Mouse (Mus musculus): Measurements from ENCODE around the gene Olfr446.

The Olfr446 gene

DNA sequence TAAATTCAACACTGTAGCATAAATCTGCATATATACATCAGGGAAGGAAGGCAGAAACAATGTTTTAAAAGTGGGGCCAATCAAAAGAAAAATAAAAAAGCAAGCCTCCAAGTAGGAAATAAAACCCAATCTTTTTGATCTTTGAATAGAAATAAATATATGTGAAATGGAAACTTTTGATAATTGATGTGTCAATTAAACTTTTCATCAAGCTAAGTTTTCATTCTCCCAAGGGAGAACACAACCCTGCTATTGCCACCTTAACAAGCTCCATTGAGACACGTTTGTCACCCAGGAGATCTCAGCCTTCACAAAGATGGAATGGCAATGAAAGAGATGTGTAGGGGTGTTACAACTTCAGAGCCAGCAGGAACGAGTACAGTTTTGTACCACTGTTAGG, at the start of gene Olfr446:
Gene Olfr446 (plus strand): TSS at position 301 of the 400 bp plus-strand sequence.
- no peak for DNase-seq (ENCODE audit: low spot score)

GRCm38 (mm10) chr6:42876323-42876722, 44.9 kb upstream of the Olfr446 start:
- no peak for DNase-seq (ENCODE audit: low spot score)

DNA sequence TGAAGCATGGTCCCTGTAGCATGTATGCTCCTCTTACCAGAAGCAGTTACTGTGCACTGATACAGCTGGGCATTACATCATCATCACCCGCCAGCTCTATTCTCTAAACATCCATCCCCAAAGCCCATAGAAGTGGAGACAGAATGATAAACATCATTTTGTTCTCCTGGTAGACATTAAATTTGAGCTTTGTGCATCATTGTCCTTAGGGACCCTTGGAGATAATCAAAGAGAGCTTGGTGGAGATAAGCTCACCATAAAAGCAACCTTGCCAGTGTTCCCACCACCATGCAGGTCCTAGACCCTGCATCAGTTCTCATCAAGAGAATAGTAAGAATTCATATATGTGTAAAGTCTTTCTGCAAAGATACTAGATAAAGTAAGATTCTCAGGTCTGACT, 31.0 kb upstream of the Olfr446 start, which contains the start of gene Olfr448:
Gene Olfr448 (plus strand): TSS at position 301 of the 400 bp plus-strand sequence.
- DNase-seq (ENCODE audit: low spot score): no peak

- no peak for DNase-seq (ENCODE audit: low spot score)
These were observed 20.8 kb upstream of the Olfr446 start for GRCm38 (mm10) chr6:42900345-42900744.

DNA sequence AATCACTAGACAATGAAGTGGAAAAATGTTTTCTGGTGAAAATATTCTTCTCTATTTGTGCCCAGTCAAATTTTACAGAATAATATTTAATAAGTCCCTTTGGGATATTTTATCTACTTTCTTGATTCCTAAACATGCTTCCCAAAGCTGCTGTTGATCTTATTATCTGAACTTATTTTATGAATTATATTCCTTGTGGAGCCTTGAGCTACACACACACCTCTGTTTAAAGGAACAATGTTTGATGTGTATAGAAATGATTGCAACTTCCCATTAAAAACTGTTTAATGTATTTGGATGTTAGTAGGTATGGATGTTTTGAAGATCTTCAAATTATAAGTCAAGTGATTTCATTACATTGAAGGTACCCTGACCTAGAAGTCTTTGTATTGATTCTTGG, 12.6 kb upstream of the Olfr446 start, which contains the start of gene Olfr447:
Gene Olfr447 (plus strand): TSS at position 301 of the 400 bp plus-strand sequence.
- no peak for DNase-seq (ENCODE audit: low spot score)

- no peak for DNase-seq (ENCODE audit: low spot score)
These were observed 27.6 kb downstream of the Olfr446 start, which contains the start of gene Olfr444 for GRCm38 (mm10) chr6:42948767-42949166. Gene Olfr444, plus strand, starts transcription at chr6:42949067.

GRCm38 (mm10) chr6:42980377-42980776, 59.2 kb downstream of the Olfr446 start:
- peak; percentile 18 for DNase-seq (ENCODE audit: low spot score)
